Comparison of ENCODE assay signal across 16 mouse cellular contexts in genomic region chr9:43313805-43314204, GRCm38 (mm10). TPM values are rescaled to one million over a fixed set of nuclear protein-coding genes. Genes with fewer than 3 reads are reported as not detected.
"Had no signal": no experiment of that assay in that cellular context is flagged by ENCODE, and none has a peak within 500 bp of the region (broad histone marks: within the 10 kb centered on the region; RNA-seq: fewer than 3 reads in every experiment).

No protein-coding gene starts in this region.

- H3K27ac ChIP-seq: liver, embryonic 12.5 days; midbrain, embryonic 10.5 days; neural tube, embryonic 12.5 days had no signal

- DNase-seq: kidney, adult 8-10 months; kidney, postnatal 25 days; layer of hippocampus, adult 9-11 months; layer of hippocampus, postnatal 36 days; lung, embryonic 14.5 days; lung, postnatal 10 days; lung, postnatal 4 days; midbrain, embryonic 14.5 days; thymus, postnatal 4 days had no signal

- H3K9ac ChIP-seq: liver, embryonic 12.5 days; lung, embryonic 14.5 days; neural tube, embryonic 12.5 days had no signal

- H3K27me3 ChIP-seq: neural tube, embryonic 12.5 days had no signal

- H3K4me3 ChIP-seq: liver, embryonic 12.5 days; midbrain, embryonic 10.5 days; neural tube, embryonic 12.5 days had no signal

- H3K36me3 ChIP-seq: liver, embryonic 12.5 days; midbrain, embryonic 10.5 days; neural tube, embryonic 12.5 days had no signal

- H3K4me2 ChIP-seq: liver, embryonic 12.5 days; lung, embryonic 14.5 days; neural tube, embryonic 12.5 days had no signal

- ATAC-seq: intestine, postnatal 0 days; liver, embryonic 12.5 days had no signal

- H3K4me1 ChIP-seq: liver, embryonic 12.5 days; neural tube, embryonic 12.5 days had no signal

- H3K9me3 ChIP-seq: liver, embryonic 12.5 days; midbrain, embryonic 10.5 days; neural tube, embryonic 12.5 days had no signal

RNA-seq across cellular contexts. Expression of gene Trim29, which starts 3.2 kb away (rescaled TPM):
- total RNA-seq: megakaryocyte, adult 5-6 weeks; monocyte, adult 5-6 weeks had no signal
- polyA plus RNA-seq: liver, embryonic 12.5 days; liver, embryonic 16.5 days; midbrain, embryonic 14.5 days had no signal
